Mouse (Mus musculus) left cerebral cortex, adult 9 months (tissue): ENCODE results near the gene Zfp692.
"Not testable (repeated sequence)": the region's sequence is repeated elsewhere in the genome, so short reads cannot be mapped to it uniquely, and the experiment has no call there.

Experiments
- DNase-seq, 2 experiments: peaks; one replicate each; pipeline ENCODE4 v3.0.0; 2022; ENCODE audit warnings: low spot score in 2 of 2

Gene Zfp692

DNA sequence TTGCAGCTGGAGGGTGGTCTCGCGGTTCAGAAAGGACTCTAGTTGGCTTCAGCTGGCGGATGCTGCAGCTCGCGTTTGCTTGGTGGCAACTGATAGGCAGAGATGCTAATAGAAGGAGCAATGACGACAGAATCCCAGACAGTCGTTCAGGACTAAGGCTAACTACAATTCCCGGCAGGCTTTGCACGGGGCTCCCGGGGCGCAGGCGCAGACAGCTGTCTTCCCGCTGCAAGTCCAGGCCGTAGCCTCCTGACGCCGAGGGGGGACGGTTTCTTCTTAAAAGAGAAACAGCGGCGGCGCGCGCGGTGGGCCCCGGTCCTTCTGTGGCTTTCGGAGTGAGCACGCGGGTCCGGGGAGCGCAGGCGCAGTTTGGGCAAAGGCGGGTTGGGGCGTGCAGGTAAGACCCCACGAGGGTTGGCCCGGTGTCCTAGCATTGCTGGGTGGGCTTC lies at the start of gene Zfp692:
Zfp692 (plus strand) TSS at position 210 of the 449 bp plus-strand sequence.
- DNase-seq = peak; percentile 93 to 96

DNA sequence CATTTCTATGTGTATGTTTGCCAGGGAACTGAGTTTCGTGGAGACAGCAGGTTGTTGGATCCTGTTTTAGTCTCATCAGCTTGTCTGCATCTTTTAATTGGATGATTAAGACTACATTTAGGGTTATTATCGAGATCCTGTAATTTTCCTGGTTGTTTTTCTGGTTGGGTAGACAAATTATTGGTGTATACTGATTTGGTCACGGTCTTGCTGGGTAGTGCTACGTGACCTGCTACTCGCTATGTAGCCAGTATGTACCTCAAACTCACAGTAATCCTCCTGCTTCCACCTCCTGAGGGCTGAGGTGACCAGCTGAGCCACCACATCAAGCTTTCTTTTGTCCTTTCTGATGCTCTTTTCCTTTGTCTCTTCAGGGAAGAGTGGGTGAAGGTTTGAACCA lies 49.1 kb upstream of the Zfp692 start:
- no peak for DNase-seq

DNA sequence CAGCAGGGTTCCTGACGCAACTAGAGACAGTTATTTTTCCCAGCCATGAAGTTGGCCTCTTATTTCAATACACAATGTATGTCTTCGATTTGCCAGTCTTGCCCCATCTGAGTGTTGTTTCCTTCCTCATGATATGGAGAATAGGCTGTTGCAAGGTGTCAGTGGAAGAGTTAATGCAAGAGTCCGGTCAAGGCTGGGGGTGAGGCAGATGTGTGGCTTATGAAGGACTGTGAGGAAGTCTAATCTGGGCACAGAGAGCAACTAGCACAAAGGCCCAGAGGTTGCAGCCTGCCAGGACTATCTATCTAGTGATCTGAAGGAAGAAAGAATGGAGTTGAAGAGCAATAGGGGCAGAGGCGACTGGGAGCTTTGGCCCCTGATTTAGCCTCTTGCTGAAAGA lies 46.7 kb upstream of the Zfp692 start:
- no peak for DNase-seq

DNA sequence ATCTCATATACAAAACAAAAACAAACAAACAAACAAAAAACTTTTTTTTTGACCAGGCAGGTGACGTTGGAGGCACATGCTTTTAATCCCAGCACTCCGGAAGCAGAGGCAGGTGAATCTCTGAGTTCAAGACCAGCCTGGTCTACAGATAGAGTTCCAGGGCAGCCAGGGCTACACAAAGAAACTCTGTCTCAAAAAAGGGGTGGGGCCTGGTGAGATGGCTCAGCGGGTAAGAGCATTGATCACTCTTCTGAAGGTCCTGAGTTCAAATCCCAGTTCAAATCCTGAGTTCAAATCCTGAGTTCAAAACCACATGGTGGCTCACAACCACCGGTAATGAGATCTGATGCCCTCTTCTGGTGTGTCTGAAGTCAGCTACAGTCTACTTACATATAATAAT lies 45.0 kb upstream of the Zfp692 start:
- no peak for DNase-seq

DNA sequence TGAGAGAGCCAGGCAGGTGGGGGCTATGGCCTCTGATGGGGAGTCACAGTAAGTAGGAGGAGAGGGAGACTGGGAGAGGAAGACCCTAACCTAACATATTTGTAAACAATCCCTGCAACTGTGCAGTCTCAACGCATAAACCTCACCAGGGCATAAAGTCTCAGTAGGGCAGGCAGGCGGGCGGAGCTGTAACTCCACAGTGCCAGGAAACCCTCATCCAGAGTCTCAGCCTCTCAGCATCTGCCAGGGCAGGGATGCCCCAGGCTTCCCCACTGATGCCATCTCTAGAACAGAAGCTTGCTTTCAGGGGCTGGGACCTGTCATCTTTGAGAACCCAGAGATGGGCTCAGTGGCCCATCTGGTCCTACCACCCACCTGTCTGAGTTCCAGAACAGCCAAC lies 44.5 kb upstream of the Zfp692 start:
- no peak for DNase-seq

DNA sequence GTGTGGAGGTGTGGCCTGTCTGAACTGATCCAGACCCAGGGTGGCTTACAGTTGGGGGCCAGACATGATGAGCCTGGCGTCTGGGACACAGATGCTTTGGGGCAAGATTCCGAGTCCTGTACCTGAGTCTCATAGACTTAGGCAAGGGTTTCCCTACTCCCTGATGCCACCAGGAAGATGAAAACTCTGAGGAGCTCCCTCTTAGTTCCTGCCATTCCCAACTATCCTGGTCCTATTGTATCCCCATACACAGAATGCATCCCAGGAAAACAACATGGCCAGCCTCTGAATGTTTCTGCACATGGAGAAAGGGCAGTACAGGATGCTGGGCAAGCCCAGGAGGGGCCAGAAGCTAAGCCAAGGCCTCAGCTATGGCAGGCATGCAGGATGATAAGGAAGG lies 43.4 kb upstream of the Zfp692 start:
- no peak for DNase-seq

DNA sequence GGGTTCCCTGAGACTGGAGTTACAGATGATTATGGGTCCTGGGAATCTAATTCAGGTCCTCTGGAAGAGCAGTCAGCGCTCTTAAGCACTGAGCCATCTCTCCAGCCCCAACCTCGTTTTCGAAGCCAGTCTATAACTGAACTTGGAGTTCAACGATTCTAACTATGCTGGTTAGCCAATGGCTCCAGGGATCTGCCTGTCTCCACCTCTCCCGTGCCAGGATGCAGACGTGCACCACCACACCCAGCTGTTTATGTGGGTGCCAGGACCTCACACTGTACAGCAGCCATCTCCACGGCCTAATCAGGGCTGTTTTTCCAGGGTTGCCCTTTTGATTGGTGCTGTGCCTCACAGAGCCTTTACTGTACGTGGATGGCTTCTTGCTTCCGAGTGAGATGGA lies 42.3 kb upstream of the Zfp692 start:
- no peak for DNase-seq

DNA sequence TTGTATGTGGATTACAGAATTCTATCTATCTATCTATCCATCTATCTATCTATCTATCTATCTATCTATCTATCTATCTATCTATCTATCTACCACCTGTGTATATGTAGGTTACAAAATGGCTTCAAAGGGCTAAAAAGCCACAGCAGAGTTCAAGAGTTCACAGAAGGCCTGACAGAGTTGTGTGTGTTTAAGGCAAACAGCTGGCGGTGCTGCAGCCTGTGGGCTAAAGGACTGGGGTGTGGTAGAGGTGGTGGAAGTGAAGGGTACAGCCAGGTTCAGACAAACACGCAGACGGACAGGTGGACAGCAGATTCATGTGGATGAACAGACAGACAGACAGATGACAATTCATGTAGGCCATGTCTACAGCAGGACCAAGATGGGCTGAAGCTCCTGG lies 38.6 kb upstream of the Zfp692 start:
- DNase-seq = no peak

DNA sequence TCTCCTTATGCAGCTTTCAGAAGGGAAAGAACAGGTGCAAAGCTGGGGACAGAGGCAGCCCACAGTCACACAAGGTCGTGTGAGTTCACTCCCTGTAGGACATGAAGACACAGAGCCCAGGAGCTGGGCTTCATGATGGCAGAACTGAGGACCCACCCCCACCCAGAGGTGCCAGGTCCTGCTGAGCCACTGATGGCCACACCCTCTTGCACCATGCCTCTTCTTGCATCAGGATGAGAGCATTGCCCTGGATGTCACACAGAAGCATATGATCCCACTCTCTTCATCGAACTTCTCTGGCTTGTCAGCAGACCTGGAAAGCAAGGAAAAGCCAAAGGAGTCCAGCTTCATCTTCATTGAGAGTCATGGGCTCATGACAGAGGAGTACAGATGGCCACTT lies 32.3 kb upstream of the Zfp692 start, which contains the start of gene 4930438A08Rik:
4930438A08Rik (plus strand) TSS at position 228 of the 400 bp plus-strand sequence.
- no peak for DNase-seq

DNA sequence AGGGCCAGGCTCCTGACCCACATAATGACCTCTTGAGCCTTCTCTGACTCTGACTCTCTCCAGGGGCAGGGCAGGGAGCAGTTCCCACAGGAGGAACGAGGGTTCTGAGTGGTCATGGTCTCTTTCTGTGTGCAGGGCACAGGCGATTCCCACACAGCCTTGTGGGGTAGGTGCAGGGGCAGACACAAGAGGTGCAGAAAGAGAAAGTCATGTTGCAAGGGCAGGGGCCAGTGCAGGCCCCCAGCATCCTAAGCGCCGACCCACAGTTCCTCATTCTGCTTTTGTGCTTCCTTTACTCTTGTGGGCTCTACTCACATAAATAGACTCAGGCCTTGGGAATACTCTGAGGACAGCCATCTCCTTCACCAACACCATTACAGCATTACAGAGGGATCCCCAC lies 31.1 kb upstream of the Zfp692 start:
- no peak for DNase-seq

DNA sequence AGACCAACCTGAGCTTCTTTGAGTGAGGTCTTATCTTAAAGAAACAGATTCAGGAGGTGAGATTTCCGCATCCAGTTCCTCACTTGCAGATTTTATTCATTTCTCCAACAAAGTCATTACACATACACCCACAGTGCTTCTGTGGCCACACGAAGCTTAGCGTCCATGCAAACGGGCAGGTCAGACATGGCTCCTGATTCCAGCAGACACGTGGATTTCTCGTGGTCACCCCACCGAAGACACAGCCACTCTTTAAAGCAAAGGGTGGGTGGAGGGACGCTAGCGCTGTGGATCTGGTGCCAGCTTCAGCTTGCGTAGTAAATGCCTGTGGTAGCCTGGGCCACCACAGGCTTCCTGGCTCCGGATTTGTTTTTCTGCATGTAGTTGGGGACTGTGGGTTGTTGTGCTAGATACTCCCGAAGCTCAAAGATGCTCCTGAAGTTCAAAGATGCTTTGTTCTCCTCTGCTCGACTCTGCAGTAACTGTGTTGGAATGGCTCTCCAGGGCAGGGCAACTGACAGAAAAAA lies 24.8 kb upstream of the Zfp692 start:
- DNase-seq = no peak

DNA sequence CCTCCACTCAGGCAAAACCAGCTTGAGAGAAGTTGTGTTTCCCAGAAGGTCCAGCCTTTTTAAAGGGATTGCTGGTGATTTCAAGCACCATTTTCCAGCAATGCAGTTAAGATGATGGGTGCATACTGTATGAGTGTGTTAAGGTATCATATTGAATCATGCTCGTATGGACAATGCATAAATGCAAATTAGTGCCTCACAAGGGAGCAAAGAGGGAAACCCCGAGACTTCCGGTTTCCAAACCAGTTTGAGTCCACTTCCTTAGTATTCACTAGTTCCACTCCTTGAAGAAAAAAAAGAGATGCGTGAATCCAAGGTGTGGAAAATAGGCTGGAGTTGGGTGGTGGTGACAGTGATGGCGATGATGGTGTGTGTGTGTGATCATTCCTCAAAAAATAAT lies 24.4 kb upstream of the Zfp692 start:
- no peak for DNase-seq

DNA sequence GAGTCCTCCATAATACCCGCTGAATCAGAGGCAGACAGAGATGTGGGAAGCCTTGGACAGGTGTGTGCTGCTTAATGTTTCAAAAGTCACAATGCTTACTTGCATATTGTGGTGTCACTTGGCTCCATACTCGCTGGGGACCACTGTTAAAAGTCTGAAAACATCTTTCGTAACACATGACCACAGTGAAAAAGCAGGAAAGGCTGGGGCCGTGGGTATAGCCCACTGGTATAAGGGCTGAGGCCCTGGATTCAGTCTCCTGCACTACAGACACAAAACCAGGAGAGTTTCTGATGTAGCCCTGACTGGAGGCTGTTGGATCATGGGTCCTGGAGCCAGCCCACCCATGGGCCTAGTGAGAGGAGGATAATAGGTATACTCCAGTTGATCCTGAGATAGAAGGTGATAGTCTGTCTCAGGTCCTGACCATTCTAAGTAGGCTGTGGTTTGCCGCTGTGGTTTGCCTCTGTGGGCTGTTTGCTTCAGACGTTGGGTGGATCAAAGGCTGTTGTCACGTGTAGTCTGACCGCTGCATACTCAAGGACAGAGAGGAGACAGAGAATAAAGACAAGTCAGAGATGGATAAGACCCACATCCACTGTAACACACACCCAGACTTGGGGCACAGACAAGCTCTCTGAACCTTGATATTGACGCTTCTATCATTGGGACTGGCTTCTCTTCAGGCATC lies 16.7 kb upstream of the Zfp692 start:
- no peak for DNase-seq

DNA sequence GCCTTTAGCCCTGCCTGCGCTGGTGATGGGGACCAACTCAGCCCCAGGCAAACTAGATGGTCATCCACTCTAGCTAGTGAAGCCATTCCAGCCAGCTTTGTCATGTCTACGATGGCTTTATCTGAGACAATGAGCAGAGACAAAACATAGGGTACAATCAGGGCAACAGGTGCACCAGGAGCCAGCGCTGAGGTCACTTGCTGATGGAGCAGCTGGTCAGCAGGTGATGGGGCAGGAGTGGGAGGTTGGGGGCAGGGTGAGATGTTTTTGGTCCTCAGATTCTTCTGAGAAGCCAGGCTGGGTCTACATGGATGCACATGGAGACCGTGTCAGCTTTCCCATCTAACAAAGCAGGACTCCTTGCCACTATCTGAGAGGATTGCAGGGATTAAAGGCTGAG lies 16.1 kb upstream of the Zfp692 start:
- no peak for DNase-seq

DNA sequence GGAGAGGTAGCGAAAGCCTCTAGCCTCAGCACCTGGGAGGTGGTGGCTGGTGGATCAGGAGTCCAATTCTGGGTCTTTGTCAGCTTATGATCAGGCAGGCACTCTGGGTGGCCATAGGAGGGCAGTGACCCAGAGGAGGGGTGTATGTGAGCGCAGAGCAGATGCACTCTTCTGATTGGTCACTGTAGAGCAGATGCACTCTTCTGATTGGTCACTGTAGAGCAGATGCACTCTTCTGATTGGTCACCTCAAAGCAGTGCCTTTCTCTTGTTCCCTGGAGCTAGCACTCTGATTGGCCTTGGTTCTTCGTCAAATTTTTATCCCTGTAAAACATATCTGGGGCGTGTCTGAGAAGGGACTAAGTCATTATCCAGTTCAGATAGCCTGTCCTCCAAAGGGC lies 14.1 kb upstream of the Zfp692 start:
- no peak for DNase-seq

DNA sequence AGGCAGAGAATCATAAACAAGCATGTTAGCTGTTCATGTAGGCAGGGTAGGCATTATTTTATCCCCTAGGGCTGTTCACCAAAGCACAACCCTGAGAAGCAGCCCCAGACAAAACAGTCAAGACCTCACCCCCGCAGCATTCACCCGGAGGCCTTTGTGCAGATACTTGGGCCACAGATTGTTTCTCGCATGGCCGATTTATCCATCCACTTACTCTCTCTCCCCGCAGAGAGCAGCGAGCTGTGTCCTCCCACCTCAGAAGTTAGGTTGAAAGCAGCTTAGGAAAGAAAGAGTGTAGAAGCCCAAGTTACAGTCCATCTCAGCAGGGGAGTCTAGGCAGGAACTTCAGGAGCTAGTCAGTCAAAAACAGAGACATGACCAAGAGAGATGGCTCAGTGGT lies 9.5 kb upstream of the Zfp692 start:
- DNase-seq = no peak

DNA sequence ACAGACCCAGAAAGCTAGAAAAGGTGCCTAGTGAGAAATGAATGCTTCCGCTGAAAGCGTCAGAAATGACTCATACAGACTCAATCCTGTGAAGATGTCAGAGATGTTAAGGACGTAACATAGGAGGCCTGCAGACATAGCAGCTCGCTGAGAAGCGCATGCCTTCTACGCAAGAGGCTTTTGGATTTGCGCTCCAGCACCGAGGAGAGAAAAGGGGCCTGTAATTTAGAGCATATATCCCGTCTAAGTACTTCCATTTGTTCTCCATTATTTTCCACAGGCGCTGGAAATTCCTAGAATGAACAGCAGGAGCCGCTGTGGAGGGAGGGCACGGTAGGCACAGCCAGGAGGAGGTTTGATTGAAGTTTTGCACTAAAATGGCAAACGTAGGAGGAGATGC lies 5.8 kb upstream of the Zfp692 start:
- DNase-seq = peak in 1 of 2 experiments; percentile 86

DNA sequence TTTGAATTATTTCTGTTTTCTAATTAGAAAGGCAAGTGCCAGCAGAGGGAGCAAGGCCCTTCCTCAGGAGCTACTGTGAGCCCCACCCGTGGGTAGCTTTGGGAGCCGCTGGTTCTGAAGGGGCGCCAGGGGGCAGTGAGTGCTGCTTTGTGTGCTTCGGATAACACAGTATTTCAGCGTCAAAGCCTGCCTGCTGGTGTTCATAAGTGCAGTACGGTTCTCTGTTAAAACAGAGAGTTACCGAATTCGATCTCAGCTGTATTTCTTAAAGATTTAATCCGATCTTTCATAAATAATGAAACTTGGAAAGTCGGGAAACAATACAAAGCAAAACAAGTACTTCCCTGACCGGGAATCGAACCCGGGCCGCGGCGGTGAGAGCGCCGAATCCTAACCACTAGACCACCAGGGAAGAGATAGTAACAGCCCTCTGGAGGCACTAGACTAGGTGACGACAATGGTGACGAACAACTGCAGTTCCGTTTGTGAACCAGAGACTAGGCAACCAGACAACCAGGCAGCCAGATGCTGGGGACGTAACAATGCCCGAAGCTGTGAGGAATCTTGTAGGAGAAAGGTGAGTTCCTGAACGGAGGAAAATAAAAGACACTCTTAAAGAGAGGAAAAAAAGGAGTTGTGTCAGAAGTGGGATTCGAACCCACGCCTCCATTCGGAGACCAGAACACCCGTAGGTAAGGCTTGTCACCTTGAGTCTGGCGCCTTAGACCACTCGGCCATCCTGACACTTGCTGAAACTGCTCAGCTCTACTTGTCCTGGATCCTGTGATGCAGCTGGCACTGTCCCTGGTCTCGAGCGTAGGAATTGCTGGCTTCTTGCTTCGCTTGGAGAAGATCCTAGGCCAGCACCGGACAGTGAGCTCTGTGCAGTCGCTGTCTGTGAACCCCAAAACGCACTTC lies 4.8 kb upstream of the Zfp692 start:
- peak; percentile 93 to 99 for DNase-seq

DNA sequence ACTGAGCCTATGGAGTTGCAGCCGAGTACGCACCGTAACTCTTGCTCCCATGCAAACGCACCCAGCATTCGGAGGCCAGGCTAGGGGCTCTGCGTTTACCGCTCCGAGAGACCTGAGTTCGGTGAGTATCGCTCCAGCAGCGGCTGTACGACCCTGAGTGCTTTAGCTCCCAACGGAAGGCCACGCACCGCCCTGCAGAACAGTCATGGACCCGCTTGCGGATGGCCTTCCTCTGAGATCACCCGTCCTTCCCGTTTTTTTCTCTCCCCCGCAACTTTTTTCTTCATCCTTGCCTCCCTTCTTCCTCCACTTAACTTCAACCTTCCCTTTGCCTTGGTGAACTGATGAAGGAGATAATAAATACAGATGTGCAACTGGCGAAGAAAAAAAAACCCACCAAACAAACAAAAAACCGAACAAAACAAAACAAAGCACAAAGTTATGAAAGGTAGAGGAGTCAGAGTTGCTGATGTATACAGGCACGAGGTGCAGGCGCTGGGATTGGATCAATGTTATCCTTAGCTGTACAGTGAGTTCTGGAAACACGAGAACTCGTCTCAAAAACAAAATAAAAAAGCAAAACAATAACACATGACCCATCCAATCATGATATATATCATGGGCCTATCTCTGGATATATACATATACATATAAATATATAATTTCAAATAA lies 4.0 kb upstream of the Zfp692 start:
- no peak for DNase-seq

DNA sequence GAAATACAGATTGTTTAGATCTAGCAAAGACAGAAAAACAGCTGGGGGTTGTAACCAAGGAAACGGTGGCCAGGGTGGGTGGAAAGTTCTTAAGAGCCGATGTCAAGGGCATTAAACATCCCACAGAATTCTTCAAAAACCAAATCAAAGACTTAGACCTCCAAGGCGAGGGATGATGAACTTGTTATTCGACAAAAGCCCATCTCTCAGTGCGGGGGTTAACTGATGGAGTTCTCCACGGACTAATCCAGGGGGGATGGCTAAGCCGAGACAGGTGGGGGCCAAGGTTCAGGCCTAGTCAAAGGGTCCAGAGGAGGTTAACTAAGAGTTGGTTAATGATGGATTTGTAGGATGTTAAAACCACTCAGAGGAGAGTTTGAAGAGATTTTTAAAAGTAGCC lies 3.3 kb upstream of the Zfp692 start:
- no peak for DNase-seq

DNA sequence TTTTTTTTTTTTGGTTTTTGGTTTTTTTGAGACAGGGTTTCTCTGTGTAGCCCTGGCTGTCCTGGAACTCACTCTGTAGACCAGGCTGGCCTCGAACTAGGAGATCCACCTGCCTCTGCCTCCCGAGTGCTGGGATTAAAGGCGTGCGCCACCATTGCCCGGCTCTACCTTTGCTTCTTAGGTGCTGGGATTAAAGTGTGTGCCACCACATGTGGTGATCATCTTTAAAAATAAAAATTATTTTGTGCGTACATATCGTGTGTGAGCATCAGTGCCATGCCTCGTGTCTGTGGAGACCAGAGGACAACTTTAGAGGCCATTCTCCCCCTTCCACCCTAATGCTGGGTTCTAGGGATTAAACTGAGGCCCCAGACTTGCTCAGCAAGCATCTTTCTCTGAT lies 1.6 kb upstream of the Zfp692 start:
- not testable (repeated sequence) for DNase-seq

DNA sequence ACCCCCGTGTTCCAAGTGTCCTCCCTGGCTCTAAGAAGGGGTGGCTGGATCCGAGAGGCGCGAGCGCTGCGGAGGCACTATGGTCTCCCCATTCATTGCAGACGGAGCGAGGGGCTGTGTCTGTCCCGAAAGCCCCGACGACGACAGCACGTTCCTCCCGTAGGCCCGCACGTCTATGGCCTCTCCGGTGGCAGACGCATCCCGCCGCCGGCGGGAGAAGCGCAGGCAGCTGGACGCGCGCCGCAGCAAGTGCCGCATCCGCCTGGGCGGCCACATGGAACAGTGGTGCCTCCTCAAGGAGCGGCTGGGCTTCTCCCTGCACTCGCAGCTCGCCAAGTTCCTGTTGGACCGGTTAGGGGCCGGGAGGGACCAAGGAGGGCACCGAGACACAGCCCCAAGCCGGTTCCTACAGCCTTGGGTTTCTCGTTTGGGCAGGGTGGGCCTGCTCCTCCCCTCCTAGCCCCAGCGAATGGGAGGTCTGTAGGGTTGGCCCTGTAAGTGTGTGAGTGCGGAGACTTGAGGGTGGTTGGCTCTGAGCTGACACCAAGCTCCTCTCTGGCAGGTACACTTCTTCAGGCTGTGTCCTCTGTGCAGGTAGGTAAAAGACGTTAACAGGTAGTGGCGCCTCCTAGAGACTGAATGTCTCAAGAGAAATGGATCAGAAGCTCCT lies 677 bp downstream of the Zfp692 start:
- DNase-seq = peak in 1 of 2 experiments; percentile 45
